Mouse (Mus musculus) ovary, postnatal 10 days (tissue): ENCODE data around the gene Sost.
"Not testable (repeated sequence)": the region's sequence is repeated elsewhere in the genome, so short reads cannot be mapped to it uniquely, and the experiment has no call there.

Experiments
- DNase-seq: peaks from one replicate; pipeline ENCODE4 v3.0.0; 2022; ENCODE audit warnings: low spot score

Sost gene

GRCm38 (mm10) chr11:101966965-101967614 lies at the start of gene Sost:
Sost (minus strand) TSS chr11:101967015.
- no peak for DNase-seq

DNA sequence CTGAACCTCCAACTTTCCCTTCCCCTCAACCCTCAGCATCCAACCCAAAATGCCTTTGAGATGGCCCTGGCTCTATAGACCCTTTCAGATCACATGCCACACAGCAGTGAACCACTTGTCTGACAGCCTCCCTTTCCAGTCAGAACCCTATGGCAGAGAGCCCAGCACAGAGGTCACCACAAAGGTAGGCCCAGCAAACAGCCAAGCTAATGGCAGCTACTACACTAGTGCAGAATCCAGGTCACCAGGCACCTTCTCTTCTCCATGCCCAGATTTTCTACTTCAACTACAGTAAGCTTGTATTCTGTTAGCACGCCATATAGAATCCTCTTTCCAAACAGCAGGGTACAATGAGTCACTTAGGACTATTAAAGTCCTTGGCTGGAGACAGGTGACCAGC lies 49.3 kb upstream of the Sost start:
- no peak for DNase-seq

DNA sequence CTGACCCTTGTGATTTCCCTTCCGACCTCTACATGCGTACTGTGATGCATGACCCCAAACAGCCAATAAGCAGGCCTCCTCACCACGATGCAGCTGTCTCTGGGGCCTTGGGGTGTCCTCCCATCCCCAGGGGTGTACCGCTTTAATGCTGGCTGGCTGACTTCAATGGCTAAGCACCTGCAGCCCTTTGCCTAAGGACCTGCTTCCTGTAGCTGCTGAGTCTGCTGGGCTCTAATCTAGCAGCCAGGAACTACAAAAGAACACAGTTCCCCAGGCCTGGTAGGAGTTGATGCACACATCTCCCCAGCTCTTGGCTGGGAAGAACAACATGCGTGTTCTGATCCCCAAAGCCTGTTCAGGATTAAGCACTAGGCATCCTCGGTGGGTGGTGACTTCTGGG lies 48.7 kb upstream of the Sost start:
- no peak for DNase-seq

GRCm38 (mm10) chr11:102013201-102013600 lies 46.4 kb upstream of the Sost start:
- DNase-seq, result no peak

DNA sequence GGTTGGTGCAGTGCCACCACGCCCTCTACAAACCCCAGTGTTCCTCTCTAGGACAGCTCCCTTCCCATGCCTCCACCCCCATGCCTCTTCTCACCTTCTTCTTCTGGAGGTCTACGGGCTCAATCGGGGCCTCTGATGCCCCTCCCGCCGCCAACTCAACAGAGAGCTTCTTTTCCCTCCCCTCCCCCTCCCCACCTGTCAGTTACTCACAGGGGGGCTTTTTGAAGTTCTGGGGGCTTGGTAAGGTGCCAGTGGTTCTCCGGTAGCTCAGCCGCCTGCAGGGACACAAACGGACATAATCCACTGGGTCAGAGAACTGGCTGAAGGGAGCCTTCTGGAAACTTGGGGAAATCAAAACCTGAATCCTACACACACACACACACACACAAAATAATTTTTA lies 44.7 kb upstream of the Sost start:
- no peak for DNase-seq

- no peak for DNase-seq
Measured at GRCm38 (mm10) chr11:102010140-102010539, 43.3 kb upstream of the Sost start.

DNA sequence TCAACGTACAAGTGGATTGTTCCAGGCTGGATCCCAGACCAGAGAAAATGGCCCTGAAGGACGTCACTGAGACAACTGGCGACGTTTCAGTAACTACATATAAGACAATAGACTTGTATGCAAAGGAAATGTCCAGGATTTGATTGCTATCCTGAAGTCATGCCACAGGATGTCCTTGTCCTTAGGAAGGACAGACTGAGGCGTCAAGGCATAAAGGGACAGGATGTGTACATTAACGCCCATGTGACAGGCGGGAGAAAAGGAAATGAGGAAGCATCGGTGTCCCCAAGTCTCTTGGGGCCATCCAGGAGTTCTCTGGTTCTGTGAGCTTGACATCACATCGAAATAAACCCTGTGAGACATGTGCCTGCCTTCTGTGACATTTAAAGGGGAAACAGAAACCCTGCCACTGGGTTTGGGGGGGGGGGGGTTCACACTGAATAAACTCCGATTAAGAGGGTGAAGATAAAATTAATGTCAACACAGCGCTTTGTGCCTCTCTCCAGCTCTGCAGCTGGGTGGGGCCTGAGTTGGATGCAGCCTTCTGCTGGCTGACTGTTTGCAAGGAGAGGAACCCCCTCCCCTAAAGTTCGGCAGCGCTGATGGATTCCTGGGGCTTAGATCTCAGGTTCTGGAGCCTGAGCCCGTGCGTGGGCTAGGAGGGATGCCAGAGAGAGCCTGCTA lies 42.3 kb upstream of the Sost start:
- DNase-seq, result no peak

GRCm38 (mm10) chr11:102008372-102008771 lies 41.6 kb upstream of the Sost start:
- no peak for DNase-seq

GRCm38 (mm10) chr11:102006688-102007087 lies 39.9 kb upstream of the Sost start:
- DNase-seq, result no peak

DNA sequence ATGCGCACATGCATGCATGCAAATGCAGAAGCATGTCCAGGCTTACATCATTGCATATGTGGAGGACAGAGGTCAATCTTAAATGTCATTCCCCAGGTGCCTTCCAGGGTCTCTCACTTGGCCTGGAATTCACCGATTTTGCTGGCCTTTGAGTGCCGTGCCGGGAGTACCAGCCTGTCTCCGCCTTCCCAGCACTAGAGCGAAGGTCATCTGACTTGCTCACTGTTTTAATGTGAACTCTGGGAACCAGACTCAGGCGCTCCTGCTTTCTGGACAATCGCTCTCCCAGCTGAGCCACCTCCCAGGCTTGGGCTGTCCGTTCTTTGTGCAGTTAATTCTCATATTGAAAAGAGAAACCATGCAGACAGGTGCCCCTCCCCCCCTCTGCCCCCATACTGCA lies 39.5 kb upstream of the Sost start:
- DNase-seq, result no peak

- DNase-seq, result no peak
Measured at GRCm38 (mm10) chr11:102004251-102004650, 37.4 kb upstream of the Sost start.

DNA sequence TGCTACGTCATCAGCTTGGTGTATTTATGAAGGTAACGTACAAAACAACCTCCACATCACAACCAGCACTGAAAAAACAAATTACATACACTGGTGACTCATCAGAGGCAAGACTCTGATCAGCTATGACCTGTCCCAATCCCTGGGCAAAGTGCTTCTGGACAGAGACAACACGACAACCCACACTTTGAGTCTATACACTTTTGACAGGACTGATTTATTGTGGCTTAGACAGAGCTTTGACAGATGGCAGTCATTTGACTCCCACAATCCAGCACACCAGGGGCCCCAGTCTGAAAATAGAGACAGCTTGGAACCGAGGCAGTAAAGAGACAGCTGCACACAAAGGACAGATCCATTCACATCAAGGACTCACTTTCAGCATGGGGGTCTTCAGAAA lies 32.7 kb upstream of the Sost start:
- DNase-seq, result no peak

DNA sequence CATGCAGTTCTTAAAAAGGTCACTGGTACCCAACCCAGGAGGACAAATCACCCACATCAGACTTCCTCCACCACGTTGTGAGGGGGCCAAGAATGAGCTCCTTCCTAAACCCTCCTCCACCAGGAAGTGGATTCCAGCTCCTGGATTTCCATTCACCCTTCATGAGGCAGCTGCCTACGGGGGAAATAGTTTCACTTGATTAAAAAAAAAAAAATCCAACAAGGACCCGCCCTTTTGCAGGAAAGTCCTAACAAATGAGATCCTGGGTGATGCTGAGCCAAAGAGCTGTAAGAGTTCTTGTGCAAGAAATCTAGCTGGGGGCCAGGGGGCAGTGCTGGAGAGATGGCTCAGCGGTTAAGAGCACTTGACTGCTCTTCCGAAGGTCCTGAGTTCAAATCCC lies 31.4 kb upstream of the Sost start:
- no peak for DNase-seq

DNA sequence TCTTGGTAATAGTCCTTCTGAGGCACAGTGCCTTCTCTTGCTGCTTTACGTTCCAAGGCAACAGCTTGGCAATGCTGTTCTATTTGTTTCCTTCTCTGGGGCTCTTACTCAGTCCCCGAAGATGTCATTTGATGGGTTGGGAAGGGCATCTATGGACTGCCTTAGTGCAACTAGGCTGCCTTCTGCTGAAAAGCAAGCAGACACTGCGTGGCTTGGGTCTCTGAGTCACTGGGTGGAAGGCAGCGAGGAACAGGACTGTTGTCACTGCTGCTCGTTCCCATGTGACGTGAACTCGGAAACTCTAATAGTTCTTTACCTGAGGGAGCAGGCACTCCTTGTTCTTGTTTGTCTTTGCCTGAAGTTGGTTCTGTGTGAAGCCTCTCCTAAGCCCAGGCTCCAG lies 29.1 kb upstream of the Sost start:
- DNase-seq, result no peak

- no peak for DNase-seq
Measured at GRCm38 (mm10) chr11:101994100-101994499, 27.3 kb upstream of the Sost start.

- DNase-seq, result no peak
Measured at GRCm38 (mm10) chr11:101992411-101992810, 25.6 kb upstream of the Sost start.

- DNase-seq, result no peak
Measured at GRCm38 (mm10) chr11:101991813-101992212, 25.0 kb upstream of the Sost start.

GRCm38 (mm10) chr11:101990244-101990643 lies 23.4 kb upstream of the Sost start:
- DNase-seq, result no peak

GRCm38 (mm10) chr11:101986913-101987312 lies 20.1 kb upstream of the Sost start, which contains the start of gene Dusp3:
Dusp3 (minus strand) TSS chr11:101987013.
- DNase-seq, result no peak

DNA sequence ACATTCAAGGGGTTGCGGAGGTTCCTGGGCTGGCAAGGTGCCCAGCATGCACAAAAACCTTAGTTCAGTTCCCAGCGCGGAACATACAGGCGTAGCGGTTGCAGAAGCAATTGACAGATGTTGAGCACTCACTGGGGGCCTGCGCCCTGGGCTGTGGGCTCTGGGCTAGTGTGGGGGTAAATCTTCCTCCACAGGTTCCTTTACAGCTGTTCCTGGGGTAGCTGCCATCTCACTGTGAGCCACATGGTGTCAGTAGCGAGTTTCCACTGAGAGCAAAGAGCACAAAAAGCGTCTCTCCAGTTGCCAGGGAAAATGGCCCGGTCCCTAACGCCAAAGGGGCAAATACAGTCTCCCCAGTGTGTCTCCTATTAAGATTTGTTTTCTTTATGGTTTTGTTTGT lies 19.2 kb upstream of the Sost start:
- peak; percentile 66 for DNase-seq

DNA sequence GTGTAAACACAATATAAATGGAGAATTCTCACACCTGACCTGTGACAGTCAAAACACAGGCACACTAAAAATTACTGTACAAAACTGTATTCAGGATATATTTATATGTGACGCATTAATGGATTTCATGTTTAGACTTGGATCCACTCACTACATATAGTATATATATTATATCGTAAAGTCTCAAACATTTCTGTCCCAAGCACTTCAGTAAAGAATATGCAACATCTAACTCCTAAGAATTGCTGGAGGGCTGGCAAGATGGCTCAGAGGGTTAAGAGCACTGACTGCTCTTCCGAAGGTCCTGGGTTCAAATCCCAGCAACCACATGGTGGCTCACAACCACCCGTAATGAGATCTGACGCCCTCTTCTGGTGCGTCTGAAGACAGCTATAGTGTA lies 18.6 kb upstream of the Sost start:
- DNase-seq, result not testable (repeated sequence)

DNA sequence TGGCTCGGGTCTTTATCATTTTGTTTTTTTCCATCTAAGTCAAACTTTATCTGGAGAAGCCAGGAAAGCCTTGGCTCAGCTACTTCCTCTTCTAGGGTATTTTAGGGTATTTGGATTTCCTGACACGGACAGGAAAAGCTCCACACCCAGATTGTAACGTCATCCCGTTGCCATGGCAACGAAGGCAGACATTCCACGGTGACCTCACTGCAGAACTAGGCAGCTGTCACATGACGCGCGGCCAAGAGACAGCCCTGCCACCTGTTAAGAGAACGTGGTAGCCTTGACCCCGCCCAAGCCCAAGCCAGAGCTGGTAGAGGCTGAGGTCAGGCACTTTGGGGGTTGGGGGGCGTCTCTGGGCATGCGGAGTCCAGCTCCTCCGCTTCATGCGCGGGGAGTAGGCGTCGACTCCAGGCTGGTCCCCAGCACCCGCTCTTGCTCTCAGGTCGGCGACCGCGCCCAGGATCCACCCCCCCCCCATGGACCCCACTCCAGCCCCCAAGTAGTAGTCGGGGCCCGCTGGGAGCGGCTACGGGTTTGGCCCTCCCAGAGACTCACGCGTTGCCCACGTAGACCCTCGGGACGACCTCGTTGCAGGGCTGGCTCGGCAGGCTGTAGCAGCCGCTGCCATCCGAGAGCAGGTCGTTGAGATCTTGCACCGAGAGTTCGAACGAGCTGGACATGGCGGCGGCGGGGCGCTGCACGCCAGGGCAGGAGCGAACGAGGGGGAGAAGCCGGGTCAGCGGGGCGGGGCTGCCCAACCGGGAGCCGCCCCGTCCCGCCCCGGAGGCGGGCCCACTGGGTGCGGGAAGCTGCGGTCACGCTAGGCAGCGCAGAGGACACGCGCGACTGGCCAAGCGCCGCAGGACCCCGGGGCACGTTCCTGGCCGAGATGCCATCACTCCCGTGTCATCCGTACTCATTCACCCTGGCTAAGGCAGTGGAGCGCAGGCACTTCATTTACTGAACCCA lies 17.5 kb upstream of the Sost start, which contains the start of gene Cfap97d1:
TSS of gene Cfap97d1 (plus strand) at position 226 of the 972 bp plus-strand sequence.
- peak; percentile 62 for DNase-seq
